Mouse (Mus musculus) heart, adult 11 months (tissue): ENCODE data around the gene Spen.
A peak's percentile ranks its signal among the peaks of the same experiment; 100 is the strongest.
"Not testable (repeated sequence)": the region's sequence is repeated elsewhere in the genome, so short reads cannot be mapped to it uniquely, and the experiment has no call there.

ENCODE experiments used
- DNase-seq: peaks from one replicate; pipeline ENCODE4 v3.0.0; 2022

Gene Spen

DNA sequence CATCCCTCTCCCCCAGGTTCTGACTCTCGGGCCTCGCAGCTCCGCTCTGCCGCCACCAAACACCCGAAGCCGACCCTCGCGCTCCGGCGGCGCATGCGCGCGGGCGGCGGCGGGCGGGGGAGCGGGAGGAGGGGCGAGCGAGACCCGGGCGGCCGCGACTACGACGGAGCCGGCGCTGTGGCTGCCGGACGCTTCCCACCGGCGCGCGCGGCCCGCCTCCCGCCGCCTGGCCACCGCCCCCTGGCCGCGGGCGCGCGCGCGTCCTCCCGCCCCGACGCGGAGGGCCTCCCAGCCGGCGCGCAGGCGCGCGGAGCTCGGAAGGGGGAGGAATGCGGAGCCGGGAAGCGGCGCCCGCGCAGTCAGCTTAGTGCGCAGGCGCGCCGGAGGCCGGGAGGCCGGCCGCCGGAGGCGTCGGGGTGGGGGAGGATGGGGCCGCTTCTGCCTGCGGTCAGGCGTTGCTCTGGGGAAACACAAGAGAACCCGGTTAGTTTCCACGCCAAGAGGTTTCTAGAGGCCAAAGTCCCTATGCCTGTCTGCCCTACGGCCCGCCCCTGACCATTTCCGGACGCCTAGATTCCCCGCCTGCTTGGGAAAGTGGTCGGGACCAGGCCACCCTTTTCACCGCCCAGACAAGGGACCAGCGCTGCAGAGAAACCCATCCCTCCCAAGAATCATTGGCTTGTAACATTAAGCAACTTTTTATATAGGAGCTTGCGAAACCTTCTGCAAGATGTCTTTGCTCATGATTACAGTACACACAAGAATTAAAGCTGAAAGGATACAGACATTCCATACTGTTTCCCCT is at the start of gene Spen:
Gene Spen, minus strand, starts transcription at position 190 of the 805 bp plus-strand sequence.
- DNase-seq: peak; percentile 100

DNA sequence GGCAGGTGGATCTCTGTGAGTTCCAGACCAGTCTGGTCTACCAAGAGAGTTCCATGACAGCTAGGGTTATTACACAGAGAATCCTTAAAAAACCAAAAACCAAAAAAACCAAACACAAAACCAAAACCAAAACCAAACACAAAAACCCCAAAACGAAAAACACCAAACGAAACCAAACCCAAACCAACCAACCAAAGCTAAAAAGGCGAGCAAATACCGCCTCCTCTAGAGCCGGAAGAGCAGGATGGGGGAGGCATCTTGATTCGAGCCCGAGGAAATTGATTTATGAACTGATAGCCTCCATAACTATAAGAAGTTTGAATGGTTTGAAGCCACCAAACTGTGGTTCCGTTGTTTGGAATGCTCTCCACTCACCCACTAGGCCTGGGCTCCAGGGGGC is 45.5 kb upstream of the Spen start:
- no peak for DNase-seq

DNA sequence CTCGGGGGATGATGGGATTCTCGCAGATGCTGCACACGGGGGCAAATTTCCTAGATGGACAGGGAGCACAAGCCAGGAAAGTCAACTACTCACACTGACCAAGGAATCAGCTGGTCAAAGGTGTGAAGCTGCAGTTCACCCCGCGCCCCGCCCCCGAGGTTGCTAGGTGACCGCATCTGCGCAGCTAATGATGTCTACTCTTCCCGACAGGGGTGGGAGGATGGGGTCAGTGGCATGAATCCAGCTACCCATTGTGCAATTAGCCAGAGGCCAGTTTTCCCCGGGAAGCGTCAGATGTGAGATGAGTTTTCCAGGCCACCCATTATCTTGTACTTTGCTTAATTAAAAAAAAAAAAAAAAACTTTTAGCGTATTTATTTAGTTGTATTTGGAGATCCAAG is 42.7 kb upstream of the Spen start:
- no peak for DNase-seq

DNA sequence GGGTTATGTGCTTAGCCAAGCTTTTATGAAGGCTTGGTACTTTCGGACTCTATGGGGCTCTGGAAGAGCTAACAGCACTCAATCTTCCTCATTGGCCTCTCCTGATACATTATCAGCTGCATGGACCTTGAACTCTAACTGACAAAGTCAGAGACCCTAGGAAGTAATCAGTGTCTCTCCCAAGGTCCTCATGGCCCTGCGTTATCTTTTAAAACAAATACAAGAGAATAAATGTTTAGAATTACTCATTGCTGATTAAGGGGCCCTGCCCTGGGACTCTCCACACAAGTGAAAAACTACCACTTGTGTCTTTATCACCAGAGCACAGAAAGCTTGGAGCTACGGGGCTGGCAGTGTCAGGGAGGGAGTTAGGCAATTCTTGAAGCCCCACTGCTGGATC is 40.4 kb upstream of the Spen start:
- DNase-seq: no peak

DNA sequence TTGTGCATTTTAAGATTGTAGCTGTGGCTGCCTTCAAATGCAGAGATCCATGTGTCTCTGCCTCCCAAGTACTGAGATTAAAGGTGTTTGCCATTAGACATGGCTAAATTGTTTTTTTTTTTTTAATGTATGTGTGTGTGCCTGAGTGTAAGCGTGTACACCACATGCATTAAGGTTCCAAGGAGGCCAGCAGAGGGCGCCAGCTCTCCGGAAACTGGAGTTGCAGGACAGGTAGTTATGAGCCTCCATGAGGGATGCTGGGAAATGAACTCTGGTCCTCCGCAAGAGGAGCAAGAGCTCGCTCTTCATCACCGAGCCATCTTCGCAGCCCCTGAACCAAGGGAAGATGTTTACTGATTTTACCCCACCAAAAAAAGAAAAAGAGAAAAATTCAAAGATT is 38.5 kb upstream of the Spen start:
- DNase-seq: no peak

DNA sequence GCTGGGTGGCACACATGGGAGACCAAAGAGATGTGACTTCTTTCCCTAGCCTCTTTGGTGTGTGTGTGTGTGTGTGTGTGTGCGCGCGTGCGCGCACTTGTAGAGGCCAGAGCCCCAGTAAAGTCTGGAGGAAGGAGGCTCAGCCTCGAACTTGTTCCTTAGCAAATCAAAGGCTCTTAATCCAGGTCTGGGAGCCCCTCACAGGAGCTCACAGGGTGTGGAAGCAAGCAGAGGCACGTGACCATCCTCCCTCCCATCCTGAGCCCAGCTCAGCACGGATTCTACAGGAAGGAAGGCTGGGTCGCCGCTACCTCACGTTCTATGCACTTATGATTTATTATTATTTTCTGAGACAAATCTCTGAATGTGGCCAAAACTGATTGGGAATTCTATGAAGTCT is 38.0 kb upstream of the Spen start:
- no peak for DNase-seq

DNA sequence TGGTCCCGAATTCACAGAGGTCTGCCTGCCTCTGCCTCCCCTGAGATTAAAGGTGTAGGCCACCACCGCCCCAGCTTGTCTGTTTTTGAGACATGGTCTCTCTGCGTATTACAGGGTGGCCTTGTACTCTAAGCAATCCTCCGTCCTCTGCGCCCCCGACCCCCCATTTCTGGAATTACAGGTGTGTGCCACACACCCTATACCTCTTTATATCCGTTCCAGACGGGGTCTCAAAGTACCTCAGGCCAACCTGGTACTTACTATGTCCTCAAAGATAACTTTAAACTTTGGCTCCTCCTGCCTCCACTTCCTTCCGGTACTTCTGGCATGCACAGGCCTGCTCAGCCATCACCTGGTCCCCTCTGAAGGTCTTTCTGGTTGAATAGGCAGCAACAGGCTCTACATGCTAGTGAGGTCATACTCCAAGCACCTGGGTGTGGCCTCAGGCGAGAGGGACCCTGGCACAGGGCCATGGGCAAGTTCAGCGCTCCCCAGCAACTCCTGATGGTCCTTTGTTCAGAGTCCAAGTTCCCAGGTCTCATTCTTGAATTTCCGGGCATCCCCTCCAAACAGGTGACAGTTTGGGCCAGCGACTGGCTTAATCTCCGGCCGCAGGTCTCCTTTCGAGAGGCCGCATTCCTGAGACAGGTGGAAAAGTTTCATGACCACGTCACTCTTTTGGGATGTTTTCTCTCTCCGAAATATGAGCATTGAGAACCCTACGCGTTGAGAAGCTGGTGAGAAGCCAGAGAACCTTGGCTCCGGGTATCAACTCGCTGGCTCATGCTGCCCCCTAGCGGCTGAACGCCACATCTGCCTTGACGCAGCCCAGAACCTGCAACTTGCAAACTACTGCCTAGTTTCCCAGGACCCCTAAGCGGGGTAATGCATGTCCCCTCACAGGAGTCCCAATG is 36.6 kb upstream of the Spen start:
- DNase-seq: peak; percentile 97

DNA sequence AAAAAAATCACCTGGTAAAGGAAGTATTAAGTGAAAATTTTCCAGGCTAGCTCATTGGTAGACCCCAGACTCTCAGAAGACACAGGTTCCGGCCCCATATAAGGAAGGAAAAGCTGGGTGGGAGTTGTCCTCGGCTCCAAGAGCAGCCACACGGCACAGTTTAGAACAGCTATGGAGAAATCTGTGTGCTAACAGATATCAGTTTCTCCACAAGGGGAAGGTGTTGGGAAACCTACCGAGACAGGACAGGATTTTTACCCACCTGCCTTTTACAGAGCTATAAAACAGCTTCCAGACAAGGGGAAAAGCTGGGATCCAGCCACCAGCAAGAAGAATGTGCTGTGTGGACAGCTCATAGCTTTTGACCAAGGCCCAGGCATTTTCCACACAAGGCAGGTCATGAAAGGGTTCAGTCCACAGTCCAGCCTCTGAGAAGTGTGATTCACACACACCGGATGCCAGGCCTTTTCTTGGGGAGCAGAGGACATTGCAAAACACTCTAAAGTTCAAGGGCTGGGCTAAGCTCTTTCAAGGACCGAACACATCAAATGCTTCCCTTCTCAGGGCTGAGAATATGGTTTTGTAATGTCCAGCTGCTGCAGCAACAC is 35.1 kb upstream of the Spen start:
- peak; percentile 95 for DNase-seq

DNA sequence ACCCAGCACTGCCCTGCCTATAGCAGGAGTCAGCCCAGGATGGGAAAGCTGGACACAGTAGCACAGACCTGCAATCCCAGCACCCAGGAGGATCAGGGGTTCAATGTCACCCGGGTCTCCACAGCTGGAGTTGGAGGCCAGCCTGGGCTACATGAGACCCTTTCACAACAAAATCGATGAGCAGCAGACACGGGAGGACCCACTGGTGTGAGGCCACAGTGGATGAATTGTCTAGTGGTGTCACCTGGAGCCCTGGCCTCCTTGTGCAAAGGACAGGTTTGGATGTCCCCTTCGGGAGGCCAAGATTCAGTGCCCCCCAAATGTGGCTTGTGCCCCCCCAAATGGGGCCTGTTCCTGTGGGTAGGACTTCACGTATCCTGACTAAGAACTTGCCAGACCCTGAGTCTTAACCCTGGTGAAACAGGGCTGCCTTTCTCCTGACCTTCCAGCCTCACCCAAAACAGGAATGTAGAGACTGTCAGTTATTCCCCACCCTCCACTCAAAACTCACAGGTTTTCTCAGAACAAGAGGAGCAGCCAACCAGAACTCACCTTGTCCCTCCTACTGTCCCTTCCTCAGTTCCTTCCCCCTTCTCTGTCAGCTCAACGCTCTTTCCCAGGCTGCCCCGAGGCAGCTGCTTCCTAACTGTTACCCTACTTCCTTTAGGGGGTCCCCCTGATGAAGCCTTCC is 34.4 kb upstream of the Spen start:
- DNase-seq: peak; percentile 93

DNA sequence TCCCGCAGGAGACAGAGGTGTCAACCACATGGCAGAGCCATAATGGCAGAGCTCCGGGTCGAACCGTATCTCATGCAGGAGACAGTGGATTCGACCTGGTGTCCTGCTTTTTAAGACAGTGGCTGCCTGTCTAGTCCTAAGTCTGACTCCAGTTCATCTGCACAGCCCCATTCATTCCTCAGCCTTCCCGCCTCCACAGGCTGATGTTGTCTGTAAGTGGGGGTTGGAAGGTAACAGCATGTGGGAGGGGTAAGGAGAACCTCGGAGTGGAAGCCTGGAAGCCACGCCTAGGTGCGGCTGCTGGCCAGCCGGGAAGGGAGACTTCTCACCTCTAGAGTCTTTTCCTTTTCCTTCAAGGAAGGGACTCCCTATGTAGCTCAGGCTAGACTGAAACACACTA is 33.5 kb upstream of the Spen start:
- peak; percentile 94 for DNase-seq

DNA sequence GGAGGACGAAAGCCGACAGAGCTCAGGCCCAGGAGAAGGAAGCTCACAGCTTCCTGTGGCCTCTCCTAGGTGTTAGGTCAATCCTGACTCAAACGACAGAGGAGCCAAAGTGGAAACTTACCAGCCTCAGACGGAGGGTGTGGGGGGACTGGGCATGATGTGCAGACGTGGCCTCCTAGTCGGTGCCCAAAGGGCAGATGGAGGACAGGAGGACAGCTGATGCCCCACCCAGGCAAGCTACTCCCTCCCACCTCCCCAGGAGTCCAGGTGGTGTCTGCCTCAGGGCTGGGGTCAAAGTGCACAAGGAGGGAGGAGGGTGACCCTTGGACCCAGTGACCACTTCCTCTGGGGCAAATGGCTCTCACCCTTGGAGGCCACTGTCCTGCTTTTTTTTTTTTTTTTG is 32.9 kb upstream of the Spen start:
- DNase-seq: peak; percentile 97

DNA sequence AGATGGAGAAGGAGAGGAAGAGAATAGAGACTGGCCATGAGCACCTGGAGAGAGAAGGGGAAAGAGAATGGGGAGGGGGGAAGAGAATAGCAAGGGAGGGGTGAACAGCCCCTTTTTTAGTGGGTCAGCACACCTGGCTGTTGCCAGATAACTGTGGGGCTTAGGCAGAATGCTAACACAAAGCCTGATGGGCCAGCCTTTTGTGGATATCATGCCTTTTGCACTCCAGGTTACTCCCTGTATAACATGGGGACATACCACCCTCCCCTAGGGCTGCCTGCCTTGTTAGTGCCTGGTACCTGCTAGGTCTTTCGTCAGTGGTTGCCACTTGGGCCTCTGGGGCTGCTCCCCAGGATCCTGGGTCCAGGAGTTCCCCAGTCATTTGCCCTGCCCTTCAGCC is 32.4 kb upstream of the Spen start:
- DNase-seq: no peak

DNA sequence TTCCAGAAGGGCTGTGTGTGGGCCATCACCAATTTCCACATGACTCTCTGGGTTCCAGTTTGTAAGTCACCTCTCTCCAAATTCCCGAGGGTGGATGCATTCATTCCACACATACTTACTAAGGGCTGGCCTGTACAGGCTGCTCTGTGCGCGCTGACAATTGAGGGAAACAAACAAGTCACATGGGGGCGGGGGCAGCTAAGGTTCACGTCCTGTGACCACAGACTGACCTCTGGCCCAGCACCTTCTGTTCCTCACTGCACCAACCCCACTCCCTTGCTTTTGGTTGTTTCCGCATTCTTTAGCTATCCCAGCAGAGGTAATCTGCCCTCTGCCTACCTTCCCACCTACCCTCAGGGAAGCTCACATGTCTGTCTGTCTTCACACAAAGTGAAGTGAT is 31.6 kb upstream of the Spen start:
- DNase-seq: peak; percentile 98

DNA sequence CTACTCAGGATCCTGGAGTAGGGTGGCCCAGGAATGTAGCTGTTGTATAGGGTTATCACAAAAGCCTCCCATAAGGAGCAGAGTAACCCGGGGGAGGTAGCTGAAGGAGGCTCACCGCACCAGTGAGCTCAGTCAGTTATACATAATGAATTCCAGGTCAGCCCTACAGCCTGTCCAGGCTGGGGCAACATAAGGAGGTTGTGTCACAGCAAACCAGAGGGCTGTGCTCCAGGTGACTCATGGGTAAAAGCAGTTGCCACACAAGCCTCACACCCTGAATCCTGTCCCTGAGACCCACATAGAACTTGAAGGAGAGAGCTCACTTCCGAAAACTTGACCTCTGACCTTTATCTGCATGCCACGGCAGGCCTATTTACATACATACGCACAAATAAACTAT is 30.6 kb upstream of the Spen start:
- DNase-seq: no peak

DNA sequence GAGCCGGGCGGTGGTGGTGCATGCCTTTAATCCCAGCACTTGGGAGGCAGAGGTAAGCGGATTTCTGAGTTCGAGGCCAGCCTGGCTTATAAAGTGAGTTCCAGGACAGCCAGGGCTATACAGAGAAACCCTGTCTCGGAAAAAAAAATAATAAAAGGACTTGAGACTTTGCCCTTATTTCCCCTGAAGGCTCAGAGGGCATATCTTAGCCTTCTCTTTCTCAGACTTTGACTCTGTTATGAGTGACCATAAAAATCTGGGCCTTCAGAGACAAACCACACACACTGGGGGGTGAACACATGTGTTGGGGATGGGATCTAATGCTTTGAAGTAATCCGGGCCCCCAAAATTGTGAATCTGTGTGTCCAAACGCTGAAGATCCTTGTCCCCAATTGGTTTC is 28.8 kb upstream of the Spen start:
- not testable (repeated sequence) for DNase-seq

DNA sequence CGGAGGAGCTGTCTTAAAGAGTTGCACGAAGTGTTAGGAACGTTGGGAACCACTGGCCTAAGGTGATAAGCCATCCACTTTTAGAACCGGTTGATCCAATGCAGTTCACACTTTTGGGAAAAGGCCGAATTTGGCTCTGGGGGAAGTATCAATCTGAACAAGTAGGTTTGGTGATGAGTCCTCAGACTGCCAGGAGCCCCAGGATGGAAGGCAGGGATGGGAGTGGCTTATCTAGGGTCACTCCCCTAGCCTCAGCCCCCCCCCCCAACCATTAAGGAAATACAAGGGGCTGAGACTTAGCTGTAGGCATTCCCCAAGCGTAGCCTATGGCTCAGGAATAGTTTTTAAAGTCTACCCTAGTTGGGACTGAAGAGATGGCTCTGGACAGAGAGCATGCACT is 27.8 kb upstream of the Spen start:
- DNase-seq: no peak

DNA sequence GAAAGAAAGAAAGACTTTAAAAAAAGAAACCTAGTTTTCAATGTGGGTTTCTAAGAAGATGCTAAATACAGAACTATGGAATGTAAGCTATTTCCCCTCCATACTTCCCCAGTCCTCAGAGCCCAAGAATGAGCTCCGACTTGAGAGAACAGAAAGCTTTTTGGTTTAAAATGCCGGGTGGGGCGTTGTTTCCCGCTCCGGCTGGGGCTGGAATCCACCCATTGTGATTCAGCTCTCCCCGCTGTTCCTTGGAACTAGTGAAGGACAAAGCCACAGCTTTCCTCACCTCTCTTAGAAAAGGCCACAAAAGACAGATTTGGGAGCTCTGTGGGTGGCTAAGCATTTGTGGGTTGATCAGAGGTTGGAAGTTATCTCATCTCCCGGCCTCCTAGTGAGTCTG is 26.9 kb upstream of the Spen start:
- no peak for DNase-seq

DNA sequence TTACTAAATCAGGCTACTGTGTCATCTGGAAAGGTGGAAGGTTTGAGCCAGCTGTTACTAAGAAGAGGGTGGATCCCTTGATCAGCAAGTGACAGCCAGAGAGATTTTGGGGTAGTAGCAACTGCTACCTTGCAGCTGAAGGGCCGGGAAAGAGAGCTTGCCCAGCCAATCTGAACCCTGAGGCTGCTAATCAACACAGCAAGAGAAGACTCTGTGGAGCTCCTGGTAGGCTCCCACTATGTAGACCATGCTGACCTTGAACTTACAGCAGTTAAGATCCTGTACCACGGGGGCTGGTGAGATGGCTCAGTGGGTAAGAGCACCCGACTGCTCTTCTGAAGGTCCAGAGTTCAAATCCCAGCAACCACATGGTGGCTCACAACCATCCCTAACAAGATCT is 26.3 kb upstream of the Spen start:
- no peak for DNase-seq

DNA sequence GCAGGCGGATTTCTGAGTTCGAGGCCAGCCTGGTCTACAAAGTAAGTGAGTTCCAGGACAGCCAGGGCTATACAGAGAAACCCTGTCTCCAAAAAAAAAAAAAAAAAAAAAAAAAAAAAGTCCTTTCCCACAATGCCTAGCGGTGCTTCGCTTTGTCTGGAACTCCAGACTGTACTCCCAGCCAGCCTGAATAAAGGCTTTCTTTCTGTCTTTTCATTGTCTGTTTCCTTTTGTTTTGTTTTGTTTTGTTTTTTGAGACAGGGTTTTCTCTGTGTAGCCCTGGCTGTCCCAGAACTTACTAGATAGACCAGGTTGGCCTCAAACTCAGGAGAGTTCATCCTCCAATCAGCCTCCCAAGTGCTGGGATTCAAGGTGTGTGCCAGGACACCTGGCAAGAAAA is 25.8 kb upstream of the Spen start:
- DNase-seq: no peak

DNA sequence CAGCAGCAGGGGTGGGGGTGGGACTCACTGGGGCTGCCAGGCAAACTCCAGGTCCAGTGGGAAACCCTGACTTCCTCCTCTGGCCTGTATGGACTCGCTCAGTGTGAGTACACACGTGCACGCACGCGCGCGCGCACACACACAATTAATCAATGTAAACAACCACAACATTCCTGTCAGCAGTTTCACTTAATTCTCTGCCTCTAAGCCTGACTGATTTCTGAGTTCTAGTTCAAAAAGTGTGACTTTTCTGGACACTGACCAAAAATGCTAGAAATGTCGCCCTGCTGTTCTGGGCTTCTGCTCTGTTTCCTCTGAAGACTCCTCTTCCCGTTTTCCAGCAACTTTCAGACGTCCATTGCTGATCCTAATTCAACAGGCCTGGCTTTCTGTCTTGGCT is 23.9 kb upstream of the Spen start:
- no peak for DNase-seq

DNA sequence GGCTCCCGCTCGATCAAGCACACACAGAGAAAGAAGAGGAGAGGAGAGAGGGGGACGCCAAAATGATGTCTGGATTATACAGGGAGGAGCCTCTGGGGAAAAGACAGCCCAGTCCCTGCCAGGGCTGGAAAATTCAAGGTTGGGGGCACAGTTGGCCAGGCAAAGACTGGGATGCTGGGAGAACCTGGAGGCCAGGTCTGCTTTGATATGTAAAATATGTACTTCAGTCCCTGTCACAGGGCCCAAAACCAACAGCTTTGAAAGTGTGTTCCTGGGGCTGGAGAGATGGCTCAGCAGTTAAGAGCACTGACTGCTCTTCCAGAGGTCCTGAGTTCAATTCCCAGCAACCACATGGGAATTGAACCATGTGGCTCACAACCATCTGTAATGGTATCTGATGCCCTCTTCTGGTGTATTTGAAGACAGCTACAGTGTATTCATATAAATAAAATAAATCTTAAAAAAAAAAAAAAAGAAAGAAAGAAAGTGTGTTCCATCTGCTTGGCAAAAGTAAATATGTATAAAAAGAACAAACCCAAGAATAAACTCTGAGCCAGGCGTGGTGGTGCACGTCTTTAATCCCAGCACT is 23.0 kb upstream of the Spen start:
- not testable (repeated sequence) for DNase-seq

DNA sequence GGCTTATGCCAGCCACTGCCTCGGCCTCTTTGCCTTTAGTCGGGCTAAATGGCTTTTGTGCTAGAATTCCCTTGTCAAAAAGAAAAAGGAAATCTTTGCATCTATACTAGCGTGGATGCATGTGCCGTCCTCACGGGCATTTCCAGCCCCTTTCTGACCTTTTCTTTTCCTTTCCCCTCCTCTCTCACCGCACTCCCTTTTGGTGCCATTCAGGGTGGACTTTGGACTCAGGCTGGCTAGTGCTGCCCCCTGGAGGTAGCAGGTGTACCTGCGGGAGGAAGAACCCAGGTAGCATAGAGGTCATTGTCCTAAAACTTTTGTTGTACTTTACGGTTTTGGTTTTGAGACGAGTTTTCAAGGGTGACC is 21.5 kb upstream of the Spen start:
- peak; percentile 97 for DNase-seq
